Mouse (Mus musculus) heart, adult 2 months (tissue): ENCODE data around the gene Porcn. TPM values are rescaled to one million over a fixed set of nuclear protein-coding genes. Genes with fewer than 3 reads are reported as not detected.

Experiments used
- DNase-seq, 2 experiments: peaks; one replicate each; pipeline ENCODE4 v3.0.0; 2021
- H3K27ac ChIP-seq: fragments of 200-600 bp; 2 replicates; pipeline ENCODE4 v1.8.1; 2022
- H3K27me3 ChIP-seq: fragments of 200-500 bp; 2 replicates; pipeline ENCODE4 v1.6.1; 2012; ENCODE audit warnings: mild to moderate bottlenecking, low read length, inconsistent platforms, mixed read lengths; ENCODE audit not compliant: control insufficient read depth, insufficient read depth
- H3K36me3 ChIP-seq: fragments of 200-500 bp; 2 replicates; pipeline ENCODE4 v1.6.1; 2012; ENCODE audit warnings: low read length, inconsistent platforms; ENCODE audit not compliant: control insufficient read depth, insufficient read depth
- H3K4me1 ChIP-seq: fragments of 200-500 bp; 2 replicates; pipeline ENCODE4 v1.6.1; 2011; ENCODE audit warnings: low read length; ENCODE audit not compliant: control insufficient read depth, insufficient read depth
- H3K4me3 ChIP-seq: fragments of 200-600 bp; 2 replicates; pipeline ENCODE4 v1.8.1; 2022
- H3K79me2 ChIP-seq: fragments of 200-500 bp; replicated peaks from 2 replicates; pipeline ENCODE4 v1.6.1; 2012; ENCODE audit warnings: mild to moderate bottlenecking, inconsistent platforms, low read length, moderate library complexity, mixed read lengths; ENCODE audit not compliant: control insufficient read depth, insufficient read depth
- H3K9ac ChIP-seq: fragments of 200-500 bp; 2 replicates; pipeline ENCODE4 v1.6.1; 2012; ENCODE audit warnings: low read depth, mild to moderate bottlenecking, control low read depth, inconsistent platforms, low read length, mixed read lengths
- CTCF ChIP-seq: fragments of 200-600 bp; IDR thresholded peaks from 2 replicates; pipeline ENCODE4 v1.8.1; 2022; ENCODE audit warnings: antibody characterized with exemption, mild to moderate bottlenecking, moderate library complexity
- EP300 ChIP-seq: fragments of 200-500 bp; IDR thresholded peaks from 2 replicates; pipeline ENCODE4 v1.6.1; 2011; ENCODE audit warnings: low read depth, low read length, control low read depth; ENCODE audit not compliant: insufficient read depth
- POLR2A ChIP-seq: fragments of 200-500 bp; IDR thresholded peaks from 2 replicates; pipeline ENCODE4 v1.6.1; 2011; ENCODE audit warnings: mild to moderate bottlenecking, low read depth, low read length, control low read depth; ENCODE audit not compliant: insufficient read depth
- WGBS: fragments of 180-500 bp; shearing (Covaris S2); methylation state at CpG from one replicate; pipeline ENCODE4 v1.1.7; 2018; 5-methylcytosine and 5-hydroxymethylcytosine counted together
- intact Hi-C: fragments of 180-260 bp; cut with DNase I; formaldehyde crosslinking; loops from one replicate; pipeline ENCODE4 v1.15.1; 2025
- polyA plus RNA-seq: library from polyadenylated mRNA; depleted of rRNA; stranded (reverse); fragments of >200 nt; gene quantifications from 2 replicates; pipeline ENCODE4 v1.2.3, GENCODE M21; 2012; rRNA removed
- total RNA-seq, 2 experiments: library from RNA; stranded (reverse); gene quantifications; 2 replicates each; pipeline ENCODE4 v1.2.3; 2021

The Porcn gene
- total and polyA plus RNA-seq, 3 experiments, result 2.3 to 15.8 (median 2.9) TPM

GRCm38 (mm10) chrX:8167716-8168647 is 38.3 kb downstream of the Porcn start:
- TF ChIP-seq POLR2A (no peak), EP300 (no peak), CTCF (no peak)
- no peaks in the 10 kb centered on the region for H3K27me3 ChIP-seq
- H3K36me3 ChIP-seq, result no peaks in the 10 kb centered on the region
- H3K79me2 ChIP-seq, result no peaks in the 10 kb centered on the region
- intact Hi-C loops, result no loop called here
- H3K9ac ChIP-seq, result no peak overlapping the region
- WGBS, result 78% methylated on average over 10 of the region's 10 CpGs
- peak in 1 of 2 experiments; percentile 5 for DNase-seq
- H3K4me3 ChIP-seq, result no peak overlapping the region
- H3K4me1 ChIP-seq, result no peaks in the 10 kb centered on the region; the same call in 1 of the 2 replicates
- no peak overlapping the region for H3K27ac ChIP-seq

GRCm38 (mm10) chrX:8164471-8164870 is 41.9 kb downstream of the Porcn start:
- TF ChIP-seq POLR2A (no peak), CTCF (no peak), EP300 (no peak)
- H3K27me3 ChIP-seq, result no peaks in the 10 kb centered on the region
- H3K27ac ChIP-seq, result no peak overlapping the region
- H3K79me2 ChIP-seq, result no peaks in the 10 kb centered on the region
- H3K36me3 ChIP-seq, result no peaks in the 10 kb centered on the region
- H3K4me1 ChIP-seq, result no peaks in the 10 kb centered on the region; the same call in 1 of the 2 replicates
- no peak overlapping the region for H3K9ac ChIP-seq
- intact Hi-C loops, result no loop called here
- WGBS, result 76% methylated on average over 4 of the region's 4 CpGs
- no peak for DNase-seq
- no peak overlapping the region for H3K4me3 ChIP-seq

GRCm38 (mm10) chrX:8163076-8163475 is 43.2 kb downstream of the Porcn start:
- Histone ChIP-seq H3K27me3 (no peaks in the 10 kb centered on the region), H3K9ac (no peak overlapping the region), H3K36me3 (no peaks in the 10 kb centered on the region), H3K27ac (no peak overlapping the region), H3K79me2 (no peaks in the 10 kb centered on the region), H3K4me3 (no peak overlapping the region), H3K4me1 (no peaks in the 10 kb centered on the region)
- intact Hi-C loops, result no loop called here
- no peak for DNase-seq
- TF ChIP-seq EP300, result no peak
- TF ChIP-seq CTCF, result no peak
- no peak for TF ChIP-seq POLR2A
- 70% methylated on average over 5 of the region's 5 CpGs for WGBS

- Histone ChIP-seq H3K79me2 (no peaks in the 10 kb centered on the region), H3K27ac (peak within 1 kb of the TSS; percentile 90), H3K4me1 (peaks cover 2% of the 10 kb centered on the region; the same call in 1 of the 2 replicates), H3K27me3 (no peaks in the 10 kb centered on the region), H3K9ac (peak within 1 kb of the TSS; percentile 92), H3K36me3 (peaks cover 9% of the 10 kb centered on the region), H3K4me3 (peak within 1 kb of the TSS; percentile 70)
- TF ChIP-seq POLR2A, result peak; percentile 90
- no peak for TF ChIP-seq CTCF
- TF ChIP-seq EP300, result 0 out of 2 replicates have a peak, but pooled peaks have one; percentile 22
- peak; percentile 86 to 89 for DNase-seq
- intact Hi-C loops, result loop anchor here (10.0 kb wide), 1 partner anchor 109 kb away; the partner anchor contains the start of gene Ftsj1
- 21% methylated on average over 65 of the region's 65 CpGs for WGBS
These were observed 61.0 kb downstream of the Porcn start, which contains the start of gene Rbm3 for GRCm38 (mm10) chrX:8145153-8145991. Gene Rbm3, minus strand, starts transcription at chrX:8145880.

Other genes with a start within 250 kb of the Porcn start
- under 1 TPM; 0.23 to 0.27 TPM for gene Gata1, start 228.5 kb downstream of the Porcn start, total RNA-seq
- gene Gata1, start 228.5 kb downstream of the Porcn start, polyA plus RNA-seq, result 0.26 and 0.43 TPM in 2 replicates
- gene Glod5, start 188.0 kb downstream of the Porcn start, total RNA-seq, result not detected
- gene Glod5, start 188.0 kb downstream of the Porcn start, polyA plus RNA-seq, result not detected in 2 replicates
- 1 to 10 TPM; 3.6 to 3.9 TPM for gene Suv39h1, start 131.8 kb downstream of the Porcn start, total RNA-seq
- gene Suv39h1, start 131.8 kb downstream of the Porcn start, polyA plus RNA-seq, result 4.6 and 6.1 TPM in 2 replicates
- gene Was, start 116.0 kb downstream of the Porcn start, total RNA-seq, result 1 to 10 TPM; 1.7 to 2.6 TPM
- gene Was, start 116.0 kb downstream of the Porcn start, polyA plus RNA-seq, result 1.9 and 2.2 TPM in 2 replicates
- 10 to 100 TPM; 35.1 to 39.6 TPM for gene Wdr13, start 73.6 kb downstream of the Porcn start, total RNA-seq
- 56.0 and 60.2 TPM in 2 replicates for gene Wdr13, start 73.6 kb downstream of the Porcn start, polyA plus RNA-seq
- 10 to 100 TPM; 38.1 to 78.9 TPM for gene Rbm3, start 60.6 kb downstream of the Porcn start, total RNA-seq
- gene Rbm3, start 60.6 kb downstream of the Porcn start, polyA plus RNA-seq, result 44.1 and 55.3 TPM in 2 replicates
- gene Tbc1d25, start 30.3 kb downstream of the Porcn start, total RNA-seq, result 1 to 10 TPM; 3.7 to 4.3 TPM
- 8.7 and 8.9 TPM in 2 replicates for gene Tbc1d25, start 30.3 kb downstream of the Porcn start, polyA plus RNA-seq
- gene Ebp, start 13.0 kb downstream of the Porcn start, total RNA-seq, result 10 to 100 TPM; 15.2 to 23.1 TPM
- gene Ebp, start 13.0 kb downstream of the Porcn start, polyA plus RNA-seq, result 37.3 and 40.2 TPM in 2 replicates
- 10 to 100 TPM in 1 of 2 experiments, 1 to 10 TPM in 1; 9.6 to 11.8 TPM for gene Ftsj1, start 45.9 kb upstream of the Porcn start, total RNA-seq
- gene Ftsj1, start 45.9 kb upstream of the Porcn start, polyA plus RNA-seq, result 20.0 and 24.0 TPM in 2 replicates
- 1 to 10 TPM in 1 of 2 experiments, under 1 TPM in 1; 0.29 to 1.4 TPM for gene Slc38a5, start 64.6 kb upstream of the Porcn start, total RNA-seq
- gene Slc38a5, start 64.6 kb upstream of the Porcn start, polyA plus RNA-seq, result 0.70 and 1.9 TPM in 2 replicates
- gene Ssxb10, start 120.9 kb upstream of the Porcn start, total RNA-seq, result not detected
- gene Ssxb10, start 120.9 kb upstream of the Porcn start, polyA plus RNA-seq, result not detected in 2 replicates
- gene Ssxb9, start 160.5 kb upstream of the Porcn start, total RNA-seq, result not detected
- gene Ssxb9, start 160.5 kb upstream of the Porcn start, polyA plus RNA-seq, result not detected in 2 replicates
- not detected for gene Ssxb1, start 206.8 kb upstream of the Porcn start, total RNA-seq
- gene Ssxb1, start 206.8 kb upstream of the Porcn start, polyA plus RNA-seq, result not detected in 2 replicates